Mouse (Mus musculus) T-helper 2 cell (primary cell): ENCODE results near the gene Zfp385c.

ENCODE experiments used
- in situ Hi-C: fragments of 300-600 bp; cut with MboI, MseI; formaldehyde crosslinking; loops from one replicate; pipeline ENCODE4 v1.15.1; 2025; ENCODE audit warnings: high pct_unique_total_duplicates

Gene Zfp385c

DNA sequence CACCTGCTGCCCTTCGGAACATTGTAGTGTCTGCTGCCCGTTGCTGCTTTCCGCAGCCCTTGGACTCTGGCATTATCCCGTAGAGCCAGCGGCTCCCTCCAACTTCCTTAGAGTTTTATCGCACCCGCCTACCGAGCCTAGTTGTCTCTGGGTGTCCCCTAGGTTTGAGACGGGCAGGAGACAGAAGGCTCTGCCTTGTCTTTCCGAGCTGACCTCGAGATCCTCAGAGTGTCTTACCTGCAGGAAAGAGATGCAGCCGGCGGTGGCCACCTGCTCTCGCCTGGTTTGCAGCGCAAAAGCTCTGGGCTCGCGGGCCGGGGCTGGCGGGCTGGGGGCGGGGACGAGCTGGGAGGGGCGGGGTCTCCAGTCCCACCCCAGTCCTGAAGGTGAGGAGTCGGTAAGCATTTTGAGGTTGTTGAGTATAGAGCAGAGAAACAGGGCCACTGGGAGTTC is at the start of gene Zfp385c:
Zfp385c (minus strand) TSS at position 292 of the 453 bp plus-strand sequence.
- in situ Hi-C loops = no loop called here

GRCm38 (mm10) chr11:100741348-100741747 is 49.1 kb upstream of the Zfp385c start:
- in situ Hi-C loops = no loop called here

GRCm38 (mm10) chr11:100738749-100739148 is 46.5 kb upstream of the Zfp385c start:
- in situ Hi-C loops = no loop called here

DNA sequence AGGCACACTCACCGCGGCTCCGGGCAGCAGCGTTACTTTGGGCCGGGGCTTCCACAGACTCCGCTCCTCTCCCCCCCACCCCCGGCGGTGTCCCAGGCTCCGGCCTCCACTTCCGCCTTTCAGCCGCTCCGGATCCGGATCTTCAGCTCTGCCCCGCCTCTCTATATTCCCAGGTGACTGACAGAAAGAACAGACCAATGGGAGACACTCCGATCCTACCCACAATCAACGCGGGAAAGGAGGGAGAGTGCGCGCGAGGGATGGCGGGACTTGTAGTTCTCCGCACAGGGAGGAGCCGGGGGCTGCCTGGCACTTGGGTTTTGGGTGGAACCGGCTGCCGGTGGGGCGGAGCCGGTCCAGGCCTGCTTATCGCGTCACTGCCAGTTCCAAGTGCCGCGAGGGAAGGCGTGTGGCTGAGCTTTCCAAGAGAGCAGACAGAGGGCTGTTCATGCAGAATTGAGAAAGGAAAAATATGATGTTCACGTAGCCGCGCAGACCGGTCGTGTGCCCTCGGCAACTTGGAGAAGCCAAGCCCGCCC is 45.9 kb upstream of the Zfp385c start, which contains the start of gene Rab5c:
Rab5c (minus strand) TSS at position 150 of the 539 bp plus-strand sequence.
- in situ Hi-C loops = no loop called here

DNA sequence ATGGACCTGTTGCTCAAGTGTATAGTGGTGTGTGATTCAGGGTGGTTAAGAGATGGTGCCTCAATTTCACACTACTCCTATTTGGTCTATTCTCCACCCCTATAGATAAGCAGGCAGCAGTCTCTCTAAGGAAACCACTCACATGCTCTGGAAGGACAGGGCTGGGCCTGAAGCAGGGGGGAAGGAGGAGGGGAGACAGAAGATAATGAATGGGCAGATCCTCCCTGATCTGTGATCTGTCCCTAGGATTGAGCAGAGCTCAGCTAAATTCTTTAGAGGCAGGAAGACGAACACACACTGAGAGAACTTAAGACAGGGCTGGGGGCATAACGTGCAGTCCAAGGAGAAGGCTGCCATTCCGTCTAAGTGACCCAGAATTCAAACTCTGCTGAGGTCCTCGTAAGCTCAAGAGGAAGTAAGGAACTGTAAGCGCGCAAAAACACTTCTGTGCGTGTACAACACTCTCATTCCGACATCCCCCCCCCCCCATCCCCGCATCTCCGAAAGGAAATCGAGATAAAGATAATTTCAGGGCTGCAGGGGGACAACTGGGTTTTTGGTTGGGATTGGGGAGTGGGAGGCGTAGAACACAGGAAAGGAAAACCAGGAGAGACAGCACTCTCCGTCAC is 45.0 kb upstream of the Zfp385c start:
- in situ Hi-C loops = no loop called here

DNA sequence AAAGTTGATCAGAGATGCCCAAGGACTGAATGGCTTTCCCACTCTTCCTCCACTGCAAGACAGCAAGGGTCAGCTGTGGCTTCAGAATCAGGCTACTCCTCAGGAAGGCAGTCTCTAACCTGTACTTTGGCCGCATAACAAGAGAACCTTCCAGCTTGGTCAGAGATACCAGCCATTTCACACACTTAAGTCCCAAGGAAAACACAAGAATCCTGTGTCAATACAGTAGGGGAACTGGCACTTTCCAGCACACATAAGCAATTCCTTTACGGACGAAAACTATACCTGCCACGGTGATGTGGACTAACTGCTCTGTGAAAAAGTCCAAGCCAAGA is 44.5 kb upstream of the Zfp385c start:
- in situ Hi-C loops = no loop called here

DNA sequence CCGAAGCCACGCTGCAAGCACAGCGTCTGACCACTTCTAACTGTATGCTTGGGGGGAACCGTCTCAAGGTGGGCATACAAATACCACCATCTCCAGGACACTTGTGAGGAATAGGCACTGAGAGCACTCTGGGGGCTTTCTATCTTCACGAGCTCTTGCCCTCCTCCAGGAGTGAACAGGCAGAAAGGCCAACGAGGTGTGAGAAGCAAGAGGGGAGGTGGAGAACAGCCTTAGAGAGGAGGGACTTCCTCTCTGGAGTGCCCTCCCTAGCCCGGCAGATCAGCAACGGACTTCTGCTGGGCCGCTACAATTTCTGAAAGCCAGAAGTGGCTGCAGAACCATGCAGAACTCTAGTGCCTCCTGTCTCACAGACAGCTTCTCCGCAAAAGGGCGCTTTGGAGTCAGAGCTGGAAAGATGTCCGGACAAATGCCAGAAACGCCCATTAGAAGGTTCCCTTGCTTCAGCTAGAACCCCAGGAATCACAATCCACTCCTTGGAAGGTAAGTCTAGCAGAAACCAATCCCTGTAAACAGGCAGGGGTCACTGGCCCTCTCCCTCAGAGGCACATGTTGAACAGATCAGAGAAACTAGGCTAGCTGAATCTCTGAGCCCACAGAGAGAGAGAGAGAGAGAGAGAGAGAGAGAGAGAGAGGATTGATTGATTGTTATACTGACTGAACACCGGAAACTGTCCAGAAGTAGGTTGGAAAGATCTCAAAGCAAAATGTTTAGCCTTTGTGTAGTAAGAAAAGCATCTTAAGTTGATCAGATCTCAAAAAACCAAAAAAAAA is 43.9 kb upstream of the Zfp385c start:
- in situ Hi-C loops = no loop called here

DNA sequence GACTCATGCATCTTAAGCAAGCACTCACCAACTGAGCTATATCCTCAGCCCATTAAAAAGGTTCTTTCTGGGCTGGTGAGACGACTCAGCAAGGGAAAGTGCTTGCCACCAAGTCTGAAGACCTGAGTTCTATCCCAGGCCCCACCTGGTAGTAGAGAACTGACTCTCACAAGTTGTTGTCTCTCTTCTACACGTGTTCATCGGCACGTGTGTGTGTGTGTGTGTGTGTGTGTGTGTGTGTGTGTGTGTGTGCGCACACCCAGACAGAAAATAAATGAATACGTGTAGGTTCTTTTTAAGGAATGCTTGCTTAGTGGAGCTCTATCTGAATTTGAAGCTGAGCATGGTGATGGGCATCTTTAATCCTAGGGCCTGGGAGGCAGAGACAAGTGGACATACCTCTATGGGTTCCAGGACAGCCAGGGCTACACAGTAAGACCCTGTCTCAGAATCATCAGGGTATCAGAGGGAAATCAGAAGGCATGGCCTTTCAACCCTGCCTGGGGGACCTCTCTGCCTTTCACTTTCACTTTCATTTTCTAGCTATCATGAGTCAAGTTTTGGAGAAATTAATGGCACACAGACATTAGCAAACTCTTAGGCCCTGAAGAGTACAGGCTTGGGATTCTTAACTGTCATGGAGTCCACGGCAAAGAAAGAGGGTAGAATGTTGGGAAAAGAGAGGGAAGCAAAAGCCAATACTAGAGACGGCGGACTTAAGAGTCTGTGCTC is 43.0 kb upstream of the Zfp385c start:
- in situ Hi-C loops = no loop called here

DNA sequence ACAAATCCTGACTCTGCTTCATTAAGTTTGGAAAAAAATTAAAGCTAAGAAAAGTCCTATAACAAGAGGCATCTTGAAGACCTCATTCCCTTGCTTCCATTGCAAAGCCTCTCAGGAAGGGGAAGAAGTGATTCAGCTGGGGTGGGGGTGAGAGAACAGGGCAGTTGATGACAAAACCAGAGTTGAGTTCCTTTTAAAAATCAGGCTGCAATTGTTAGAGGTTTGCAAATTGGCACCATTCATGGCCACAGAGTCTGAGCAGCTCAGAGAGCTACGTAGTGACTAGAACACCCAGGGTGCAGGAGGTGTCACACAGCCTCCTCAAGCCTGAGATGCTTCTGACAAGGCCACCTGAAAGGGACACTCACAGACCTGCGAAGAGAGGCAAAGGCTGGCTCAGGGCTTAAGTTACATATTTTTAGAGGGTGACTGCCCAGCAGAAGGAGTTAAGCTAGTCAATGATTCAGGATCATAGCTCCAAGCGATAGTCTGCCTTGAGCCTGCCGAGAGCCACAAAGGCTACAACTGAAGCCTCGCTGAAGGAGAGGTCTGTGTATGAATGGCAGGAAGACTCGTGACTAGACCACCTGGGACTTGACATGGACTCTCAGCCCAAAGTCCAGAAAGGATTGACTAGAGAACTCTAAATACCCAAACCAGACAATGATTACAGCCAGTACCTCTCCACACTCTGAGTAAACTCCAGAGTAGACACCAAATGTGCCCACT is 38.4 kb upstream of the Zfp385c start:
- in situ Hi-C loops = no loop called here

DNA sequence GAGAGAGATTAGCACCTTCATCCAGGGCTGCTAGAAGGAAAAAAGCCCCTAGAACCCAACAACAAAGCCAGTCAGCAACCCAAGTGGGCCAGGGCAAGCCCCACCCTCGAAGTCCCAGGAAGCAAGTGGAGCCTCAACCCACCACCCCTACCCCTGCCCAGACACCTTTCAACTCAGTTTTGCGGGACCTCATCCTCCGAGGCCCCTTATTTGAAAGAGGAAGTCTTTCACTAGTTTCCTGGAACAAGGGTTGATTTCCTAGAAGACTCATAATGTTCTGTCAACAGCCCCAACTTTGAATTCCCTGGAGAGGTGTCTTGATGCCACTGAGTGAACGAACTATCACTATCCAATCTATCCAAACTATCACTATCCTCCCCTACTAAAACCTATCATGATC is 37.7 kb upstream of the Zfp385c start:
- in situ Hi-C loops = no loop called here

DNA sequence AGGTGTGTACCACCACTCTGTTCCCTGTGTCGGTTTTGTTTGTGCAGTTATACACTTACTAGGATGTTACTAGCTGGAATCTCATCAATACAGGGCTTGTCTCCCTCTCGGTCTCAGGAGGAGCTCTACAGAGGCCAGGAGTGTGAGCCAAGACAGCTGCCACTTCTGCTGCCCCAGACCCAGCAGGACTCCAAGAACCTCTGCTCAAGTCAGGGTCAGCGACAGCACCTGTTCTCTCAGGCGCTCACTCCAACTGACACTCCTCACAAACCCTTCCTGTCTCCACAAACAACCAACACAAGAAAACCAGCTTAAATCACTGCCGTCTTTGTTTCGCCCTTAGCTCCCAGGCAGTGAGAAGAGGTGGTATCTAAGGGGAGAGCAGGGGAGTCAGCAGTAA is 36.3 kb upstream of the Zfp385c start:
- in situ Hi-C loops = no loop called here

DNA sequence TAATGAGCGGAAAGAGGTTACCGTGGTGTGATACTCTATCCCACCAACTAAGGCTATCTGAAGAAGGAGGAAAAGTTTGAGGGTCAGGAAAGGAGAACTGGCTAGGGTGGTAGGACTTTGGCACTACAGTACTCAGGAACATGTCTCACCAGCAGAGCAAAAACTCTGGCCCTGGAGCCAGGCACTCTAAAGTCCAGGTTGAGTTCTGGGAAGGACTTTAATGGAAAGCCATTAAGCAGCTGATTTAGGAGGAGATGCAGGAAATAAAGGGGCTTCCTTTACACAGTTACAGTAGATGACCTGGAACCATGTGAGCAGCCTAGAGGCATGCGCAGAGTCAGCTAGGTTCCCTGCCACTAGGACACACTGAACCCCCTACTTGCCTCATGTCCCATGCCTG is 34.9 kb upstream of the Zfp385c start:
- in situ Hi-C loops = no loop called here

- in situ Hi-C loops = no loop called here
Measured at GRCm38 (mm10) chr11:100724919-100725512, 32.8 kb upstream of the Zfp385c start.

GRCm38 (mm10) chr11:100722493-100723028 is 30.3 kb upstream of the Zfp385c start:
- in situ Hi-C loops = no loop called here

DNA sequence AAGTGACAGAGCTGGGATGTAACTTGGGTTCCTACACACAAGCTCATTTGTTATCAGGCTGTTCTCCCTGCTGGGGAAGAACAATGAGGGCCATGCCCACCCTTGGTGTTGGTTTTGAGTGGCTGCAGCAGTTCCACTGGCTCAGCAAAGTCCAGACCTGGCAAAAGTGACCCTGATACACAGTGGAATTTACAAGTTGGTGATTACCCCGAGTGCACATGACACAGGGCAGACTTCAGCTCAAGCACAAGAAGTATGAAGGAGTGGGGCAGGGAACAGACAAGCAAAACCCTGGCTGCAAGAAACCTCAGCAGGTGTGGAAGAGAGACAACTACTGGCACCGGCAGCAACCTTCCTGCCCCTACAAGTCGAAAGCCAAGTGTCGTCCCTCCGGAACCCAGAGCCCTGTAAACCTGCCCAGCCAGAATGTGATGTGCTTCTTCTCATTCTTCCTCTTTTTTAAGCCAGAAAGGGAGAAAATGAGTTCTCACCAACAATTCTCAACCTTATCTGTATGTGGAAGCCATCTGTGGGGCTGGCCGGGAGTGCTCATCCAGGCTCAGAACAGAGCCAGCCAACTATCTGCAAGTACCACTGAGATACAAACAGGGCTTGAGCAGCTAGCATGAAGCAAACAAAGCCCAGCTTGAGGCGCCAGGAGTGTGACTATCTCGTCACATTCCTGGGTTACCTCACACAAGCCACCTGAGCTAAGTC is 29.7 kb upstream of the Zfp385c start:
- in situ Hi-C loops = no loop called here

GRCm38 (mm10) chr11:100721254-100721653 is 29.0 kb upstream of the Zfp385c start:
- in situ Hi-C loops = no loop called here

GRCm38 (mm10) chr11:100720345-100720744 is 28.1 kb upstream of the Zfp385c start:
- in situ Hi-C loops = no loop called here

GRCm38 (mm10) chr11:100719893-100720292 is 27.6 kb upstream of the Zfp385c start:
- in situ Hi-C loops = no loop called here

DNA sequence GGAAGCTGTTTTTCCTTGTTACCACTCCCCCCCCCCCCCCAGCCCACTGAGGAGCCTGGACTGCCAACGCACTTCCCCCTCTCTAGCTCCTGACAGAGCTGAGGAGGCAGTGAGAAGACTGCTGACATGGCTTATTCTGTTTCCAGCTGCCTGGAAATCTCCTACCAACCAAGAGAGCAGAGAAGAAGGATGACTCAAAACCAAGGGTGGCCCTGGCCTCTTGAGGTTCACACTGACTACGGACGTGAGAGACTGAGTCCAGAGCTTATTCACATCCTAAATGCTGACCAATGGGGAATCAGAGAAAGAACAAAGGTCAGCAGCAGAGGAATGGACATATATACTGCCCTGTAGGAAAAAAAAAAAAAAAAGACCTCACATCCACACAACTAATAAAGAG is 27.1 kb upstream of the Zfp385c start:
- in situ Hi-C loops = no loop called here

DNA sequence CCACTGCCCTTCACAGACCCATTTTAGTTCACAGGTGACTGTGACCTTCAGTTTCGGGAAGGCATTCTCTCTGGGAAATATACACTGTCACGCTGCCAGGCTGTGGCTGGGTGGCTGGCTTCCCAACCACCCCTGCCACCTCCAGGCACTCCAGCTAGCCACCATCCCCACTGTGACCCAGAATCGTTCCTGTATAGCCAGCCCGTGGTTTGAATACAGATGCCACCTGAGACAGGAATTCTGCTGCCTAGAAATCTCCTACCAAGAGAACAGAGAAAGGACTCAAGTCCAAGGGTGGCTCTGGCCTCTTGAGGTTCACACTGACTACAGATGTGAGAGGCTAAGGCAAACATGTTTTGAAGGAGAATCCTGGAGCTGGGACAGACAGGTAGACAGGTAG is 26.6 kb upstream of the Zfp385c start:
- in situ Hi-C loops = no loop called here
